In genomic region chr3:90432811-90433219, GRCm38 (mm10) we compare ENCODE assay signal across 7 mouse cellular contexts. TPM values are rescaled to one million over a fixed set of nuclear protein-coding genes. Genes with fewer than 3 reads are reported as not detected.
DNase-seq lines count a peak whose midpoint lies in the region; ATAC-seq and TF ChIP-seq lines count a peak whose summit lies in the region.

No protein-coding gene starts in this region.

- no peaks in the 10 kb centered on the region for H3K27me3 ChIP-seq in kidney, embryonic 15.5 days
- no peaks in the 10 kb centered on the region for H3K27me3 ChIP-seq in liver, embryonic 14.5 days (ENCODE audit: control insufficient read depth, insufficient read depth, low read length)
- no peaks in the 10 kb centered on the region for H3K27me3 ChIP-seq in neural tube, embryonic 12.5 days (replicated peaks)

- no peak for TF ChIP-seq CTCF in liver, embryonic 14.5 days (IDR thresholded peaks at IDR 0.05; ENCODE audit: low read depth)

- peaks cover 46% of the 10 kb centered on the region for H3K4me1 ChIP-seq in kidney, embryonic 15.5 days
- H3K4me1 ChIP-seq in liver, embryonic 14.5 days (replicated peaks; ENCODE audit: control insufficient read depth in 2 of 2, insufficient read depth in 2 of 2, low read length in 1 of 2), result peaks cover 39 to 43% of the 10 kb centered on the region in 2 experiments
- H3K4me1 ChIP-seq in neural tube, embryonic 12.5 days, result peaks cover 26% of the 10 kb centered on the region

- no peak for TF ChIP-seq EP300 in liver, embryonic 14.5 days (IDR thresholded peaks at IDR 0.05; ENCODE audit: low read depth)

- ATAC-seq in frontal cortex, adult (ENCODE audit: low TSS enrichment), result peak; percentile 44
- ATAC-seq in kidney, embryonic 15.5 days (replicated peaks; ENCODE audit: low FRiP score), result peak; percentile 37
- ATAC-seq in liver, embryonic 14.5 days (ENCODE audit: insufficient read depth), result peak; percentile 29; the same call in 1 of the 2 replicates
- peak; percentile 67 for ATAC-seq in neural tube, embryonic 12.5 days (ENCODE audit: low FRiP score, low read depth)

- peak; percentile 50 for DNase-seq in urinary bladder, postnatal 25 days (ENCODE audit: low spot score)
- DNase-seq in urinary bladder, postnatal 10 days (ENCODE audit: low spot score), result no peak
- peak; percentile 69 for DNase-seq in cerebellum, adult 9-10 months
- DNase-seq in liver, embryonic 14.5 days (ENCODE audit: low read depth in 3 of 3, low spot score in 3 of 3), result peak in 1 of 3 experiments; percentile 24

- peak overlapping the region; percentile 80 for H3K4me3 ChIP-seq in kidney, embryonic 15.5 days (replicated peaks)
- peak overlapping the region; percentile 76 to 79 for H3K4me3 ChIP-seq in liver, embryonic 14.5 days (ENCODE audit: insufficient read depth in 1 of 2, low read depth in 2 of 2, low read length in 2 of 2)
- peak overlapping the region; percentile 72 for H3K4me3 ChIP-seq in neural tube, embryonic 12.5 days

- H3K9ac ChIP-seq in kidney, embryonic 15.5 days, result peak overlapping the region; percentile 78
- peak overlapping the region; percentile 84 for H3K9ac ChIP-seq in liver, embryonic 14.5 days (replicated peaks)
- peak overlapping the region; percentile 86 for H3K9ac ChIP-seq in neural tube, embryonic 12.5 days

- WGBS in kidney, embryonic 15.5 days, result 0% methylated on average over 12 of the region's 12 CpGs
- 0% methylated on average over 12 of the region's 12 CpGs for WGBS in liver, embryonic 14.5 days (ENCODE audit: insufficient replicate concordance)
- WGBS in neural tube, embryonic 12.5 days, result 0% methylated on average over 12 of the region's 12 CpGs

- H3K9me3 ChIP-seq in kidney, embryonic 15.5 days (replicated peaks), result no peaks in the 10 kb centered on the region
- H3K9me3 ChIP-seq in liver, embryonic 14.5 days (ENCODE audit: control insufficient read depth, low read length), result no peaks in the 10 kb centered on the region
- H3K9me3 ChIP-seq in neural tube, embryonic 12.5 days, result no peaks in the 10 kb centered on the region

- peak overlapping the region; percentile 99 for H3K27ac ChIP-seq in kidney, embryonic 15.5 days
- peak overlapping the region; percentile 82 for H3K27ac ChIP-seq in liver, embryonic 14.5 days
- peak overlapping the region; percentile 89 for H3K27ac ChIP-seq in neural tube, embryonic 12.5 days

- H3K36me3 ChIP-seq in kidney, embryonic 15.5 days, result peaks cover 4% of the 10 kb centered on the region; the same call in 1 of the 2 replicates
- H3K36me3 ChIP-seq in liver, embryonic 14.5 days (replicated peaks; ENCODE audit: control insufficient read depth, insufficient read depth, low read depth), result no peaks in the 10 kb centered on the region
- 0 out of 2 replicates have a peak, but pooled peaks cover 5% of the 10 kb centered on the region for H3K36me3 ChIP-seq in neural tube, embryonic 12.5 days

- peak overlapping the region; percentile 77 for H3K4me2 ChIP-seq in kidney, embryonic 15.5 days
- peak overlapping the region; percentile 97 for H3K4me2 ChIP-seq in liver, embryonic 14.5 days (ENCODE audit: low read depth)
- H3K4me2 ChIP-seq in neural tube, embryonic 12.5 days (replicated peaks), result peak overlapping the region; percentile 90

RNA-seq across cellular contexts. Expression of gene Ints3, which starts 0.6 kb away (rescaled TPM):
- 32.9 and 38.1 TPM in 2 replicates for polyA plus RNA-seq in kidney, embryonic 15.5 days (2015; fragmentation: Nextera tagmentation; extraction: Ambion mirVana)
- 11.3 and 12.7 TPM in 2 replicates for polyA plus RNA-seq in liver, embryonic 14.5 days (2012; rRNA removed)
- 6.6 and 9.4 TPM in 2 replicates for polyA plus RNA-seq in liver, embryonic 14.5 days (2014; fragmentation: Nextera tagmentation; extraction: Ambion mirVana)
- 38.1 and 40.5 TPM in 2 replicates for polyA plus RNA-seq in neural tube, embryonic 12.5 days (2016; fragmentation: Nextera tagmentation; extraction: Ambion mirVana)

RNA-seq across cellular contexts. Expression of gene Npr1, which starts 32.9 kb away (rescaled TPM):
- 13.6 and 16.2 TPM in 2 replicates for polyA plus RNA-seq in kidney, embryonic 15.5 days (2015; fragmentation: Nextera tagmentation; extraction: Ambion mirVana)
- 6.5 and 7.2 TPM in 2 replicates for polyA plus RNA-seq in liver, embryonic 14.5 days (2012; rRNA removed)
- polyA plus RNA-seq in liver, embryonic 14.5 days (2014; fragmentation: Nextera tagmentation; extraction: Ambion mirVana), result 2.8 and 4.0 TPM in 2 replicates
- 3.3 and 3.5 TPM in 2 replicates for polyA plus RNA-seq in neural tube, embryonic 12.5 days (2016; fragmentation: Nextera tagmentation; extraction: Ambion mirVana)

RNA-seq across cellular contexts. Expression of gene Slc27a3, which starts 43.1 kb away (rescaled TPM):
- 15.4 and 17.3 TPM in 2 replicates for polyA plus RNA-seq in kidney, embryonic 15.5 days (2015; fragmentation: Nextera tagmentation; extraction: Ambion mirVana)
- 2.1 TPM in 2 replicates for polyA plus RNA-seq in liver, embryonic 14.5 days (2012; rRNA removed)
- 0.76 and 1.0 TPM in 2 replicates for polyA plus RNA-seq in liver, embryonic 14.5 days (2014; fragmentation: Nextera tagmentation; extraction: Ambion mirVana)
- 19.7 and 22.7 TPM in 2 replicates for polyA plus RNA-seq in neural tube, embryonic 12.5 days (2016; fragmentation: Nextera tagmentation; extraction: Ambion mirVana)

RNA-seq across cellular contexts. Expression of gene Ilf2, which starts 43.1 kb away (rescaled TPM):
- 236 and 238 TPM in 2 replicates for polyA plus RNA-seq in kidney, embryonic 15.5 days (2015; fragmentation: Nextera tagmentation; extraction: Ambion mirVana)
- 23.3 and 34.5 TPM in 2 replicates for polyA plus RNA-seq in liver, embryonic 14.5 days (2012; rRNA removed)
- 46.5 and 48.9 TPM in 2 replicates for polyA plus RNA-seq in liver, embryonic 14.5 days (2014; fragmentation: Nextera tagmentation; extraction: Ambion mirVana)
- polyA plus RNA-seq in neural tube, embryonic 12.5 days (2016; fragmentation: Nextera tagmentation; extraction: Ambion mirVana), result 322 and 326 TPM in 2 replicates

RNA-seq across cellular contexts. Expression of gene Snapin, which starts 58.0 kb away (rescaled TPM):
- polyA plus RNA-seq in kidney, embryonic 15.5 days (2015; fragmentation: Nextera tagmentation; extraction: Ambion mirVana), result 69.9 and 70.6 TPM in 2 replicates
- 7.4 and 9.3 TPM in 2 replicates for polyA plus RNA-seq in liver, embryonic 14.5 days (2012; rRNA removed)
- 17.0 and 18.7 TPM in 2 replicates for polyA plus RNA-seq in liver, embryonic 14.5 days (2014; fragmentation: Nextera tagmentation; extraction: Ambion mirVana)
- polyA plus RNA-seq in neural tube, embryonic 12.5 days (2016; fragmentation: Nextera tagmentation; extraction: Ambion mirVana), result 81.7 and 87.0 TPM in 2 replicates
